Mouse (Mus musculus) olfactory bulb, adult 2 months (tissue): ENCODE results near the gene Eno1. TPM values are rescaled to one million over a fixed set of nuclear protein-coding genes. Genes with fewer than 3 reads are reported as not detected.

ENCODE experiments used
- H3K27ac ChIP-seq: fragments of 200-500 bp; 2 replicates; pipeline ENCODE4 v1.5.1; 2012; ENCODE audit warnings: low read depth, low read length; ENCODE audit not compliant: insufficient read depth
- H3K4me1 ChIP-seq: fragments of 200-500 bp; 2 replicates; pipeline ENCODE4 v1.6.1; 2012; ENCODE audit warnings: low read length; ENCODE audit not compliant: control insufficient read depth, insufficient read depth
- H3K4me3 ChIP-seq: fragments of 200-500 bp; 2 replicates; pipeline ENCODE4 v1.5.1; 2012; ENCODE audit warnings: mild to moderate bottlenecking, low read depth, low read length, moderate library complexity; ENCODE audit not compliant: insufficient read depth
- CTCF ChIP-seq: fragments of 200-500 bp; IDR thresholded peaks from 2 replicates; pipeline ENCODE4 v1.5.1; 2012; ENCODE audit warnings: low read depth, mild to moderate bottlenecking, low read length, moderate library complexity; ENCODE audit not compliant: insufficient read depth
- POLR2A ChIP-seq: fragments of 200-500 bp; IDR thresholded peaks from 2 replicates; pipeline ENCODE4 v1.6.1; 2012; ENCODE audit warnings: mild to moderate bottlenecking, low read depth, low read length, moderate library complexity; ENCODE audit not compliant: insufficient read depth
- WGBS: fragments of 180-500 bp; shearing (Covaris S2); methylation state at CpG from one replicate; pipeline ENCODE4 v1.1.7; 2018; 5-methylcytosine and 5-hydroxymethylcytosine counted together
- polyA plus RNA-seq: library from polyadenylated mRNA; stranded (reverse); fragments of >200 nt; gene quantifications from 2 replicates; pipeline ENCODE4 v1.2.4, GENCODE M21; 2012; ENCODE audit warnings: low replicate concordance; ENCODE audit not compliant: missing spikeins, insufficient read depth, insufficient read length

Gene Eno1
- polyA plus RNA-seq, 1 experiment = not detected

DNA sequence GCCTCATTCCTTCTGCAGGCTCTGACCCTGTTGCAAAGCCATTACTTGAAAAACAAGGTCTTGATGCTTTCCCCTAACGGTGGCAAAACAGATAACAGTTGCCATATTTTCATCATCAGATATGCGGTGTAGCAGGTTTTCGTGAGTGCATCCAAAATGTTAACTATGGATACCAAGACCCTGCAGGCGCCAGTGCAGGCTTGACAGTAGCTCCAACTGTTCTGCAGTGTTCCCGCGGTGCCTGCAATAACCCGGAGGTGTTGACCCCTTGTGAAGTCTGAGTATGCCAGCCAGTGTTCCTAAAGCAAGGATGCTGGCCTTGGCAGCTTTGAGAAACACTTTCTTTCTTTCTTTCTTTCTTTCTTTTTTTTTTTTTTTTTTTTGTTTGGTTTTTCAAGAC, 18.7 kb downstream of the Eno1 start:
- no peak overlapping the region for H3K4me3 ChIP-seq
- peaks cover 35% of the 10 kb centered on the region for H3K4me1 ChIP-seq
- 80% methylated on average over 7 of the region's 7 CpGs for WGBS
- no peak for TF ChIP-seq POLR2A
- TF ChIP-seq CTCF = no peak
- H3K27ac ChIP-seq = no peak overlapping the region

DNA sequence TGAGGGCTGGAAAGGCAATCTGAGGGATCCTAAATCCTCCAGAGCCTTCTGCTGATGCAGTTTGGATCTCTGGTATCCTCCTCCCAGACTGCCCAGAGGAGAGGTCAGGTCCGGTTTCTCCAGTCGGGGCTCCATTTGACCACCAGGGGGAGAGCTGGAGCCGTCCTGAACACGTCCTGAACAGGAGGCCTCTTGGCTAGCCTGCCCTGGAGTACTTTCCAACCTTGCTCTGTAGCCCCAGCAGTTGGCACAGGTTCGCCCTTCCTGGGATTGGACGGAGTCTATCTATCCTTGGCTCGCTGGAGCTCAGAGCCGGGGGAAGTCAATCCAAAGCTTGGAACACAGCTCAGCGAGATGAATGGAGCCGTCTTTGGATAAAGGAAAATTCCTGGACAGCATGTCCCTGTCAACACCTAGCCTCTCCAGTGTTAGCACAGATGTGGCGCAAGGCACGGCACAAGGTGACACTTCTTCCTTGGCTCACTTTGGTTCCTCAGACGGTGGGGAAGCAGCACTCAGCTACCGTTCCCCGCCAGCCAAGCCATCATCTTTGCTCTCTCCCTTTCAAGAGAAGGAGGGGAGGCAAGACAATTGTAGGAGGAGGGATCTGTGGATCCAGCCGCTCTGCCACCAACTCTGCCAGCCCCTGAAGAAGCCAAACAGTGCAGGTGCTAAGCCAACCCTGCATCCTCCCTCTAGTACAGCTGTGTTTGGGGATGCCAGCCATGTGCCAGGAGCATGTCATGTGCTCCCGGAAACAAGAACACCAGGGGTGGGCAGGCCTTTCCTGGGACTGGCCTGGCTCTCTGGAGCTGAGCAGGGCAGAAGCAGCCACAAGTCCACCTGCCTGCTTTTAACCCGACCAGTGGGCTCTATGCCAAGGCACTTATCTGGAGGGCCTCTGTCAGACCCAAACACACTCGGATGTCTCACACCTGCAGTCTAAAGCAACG, 21.0 kb downstream of the Eno1 start:
- WGBS = 25% methylated on average over 20 of the region's 20 CpGs
- TF ChIP-seq POLR2A (no peak), CTCF (peak; percentile 82; the same call in 1 of the 2 replicates)
- no peak overlapping the region for H3K4me3 ChIP-seq
- H3K4me1 ChIP-seq = peaks cover 26% of the 10 kb centered on the region
- peak overlapping the region; percentile 48 for H3K27ac ChIP-seq

DNA sequence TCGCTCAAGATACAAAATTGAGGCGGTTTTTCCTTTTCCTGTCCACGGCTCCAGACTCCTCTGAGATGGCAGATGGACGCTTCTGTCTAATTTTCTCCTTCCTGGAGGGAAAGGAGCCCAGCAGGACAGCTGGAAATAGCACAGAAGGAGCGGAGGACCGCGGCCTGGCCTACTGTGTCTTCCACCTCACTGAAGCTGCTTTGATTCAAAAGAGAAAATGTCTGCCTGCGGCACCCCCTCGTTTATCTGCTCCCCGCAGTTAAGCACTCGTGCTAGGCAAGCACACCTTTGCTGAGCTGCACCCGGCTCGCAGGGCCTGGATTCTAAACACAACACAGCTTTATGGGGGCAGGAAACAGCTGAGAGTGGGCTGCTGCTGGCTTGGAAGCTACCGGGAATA, 21.9 kb downstream of the Eno1 start:
- WGBS = 22% methylated on average over 14 of the region's 14 CpGs
- TF ChIP-seq POLR2A (no peak), CTCF (no peak)

DNA sequence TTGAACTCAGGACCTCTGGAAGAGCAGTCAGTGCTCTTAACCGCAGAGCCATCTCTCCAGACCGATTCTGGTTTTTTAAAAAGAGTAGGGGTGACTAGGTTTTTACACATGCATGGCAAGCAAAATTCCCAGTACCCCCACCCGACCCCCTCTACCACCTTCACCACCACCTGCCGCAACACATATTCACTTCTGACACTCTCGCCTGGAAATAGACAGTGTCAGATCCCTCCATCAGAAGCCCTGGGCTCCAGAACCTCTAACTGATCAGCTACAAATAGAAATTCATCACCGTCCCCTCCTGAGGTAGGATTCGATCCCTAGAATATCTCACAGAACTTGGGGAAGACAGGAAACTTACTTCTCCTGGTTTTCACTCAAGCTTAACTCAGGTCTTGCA, 23.1 kb downstream of the Eno1 start:
- WGBS = 97% methylated on average over 7 of the region's 7 CpGs
- H3K4me3 ChIP-seq = no peak overlapping the region
- H3K27ac ChIP-seq = no peak overlapping the region
- peaks cover 33% of the 10 kb centered on the region for H3K4me1 ChIP-seq
- TF ChIP-seq CTCF (no peak), POLR2A (no peak)

More for the DNA sequence above, 21.9 kb downstream of the Eno1 start:
- Histone ChIP-seq H3K27ac (peak overlapping the region; percentile 48), H3K4me3 (no peak overlapping the region), H3K4me1 (peaks cover 29% of the 10 kb centered on the region)

DNA sequence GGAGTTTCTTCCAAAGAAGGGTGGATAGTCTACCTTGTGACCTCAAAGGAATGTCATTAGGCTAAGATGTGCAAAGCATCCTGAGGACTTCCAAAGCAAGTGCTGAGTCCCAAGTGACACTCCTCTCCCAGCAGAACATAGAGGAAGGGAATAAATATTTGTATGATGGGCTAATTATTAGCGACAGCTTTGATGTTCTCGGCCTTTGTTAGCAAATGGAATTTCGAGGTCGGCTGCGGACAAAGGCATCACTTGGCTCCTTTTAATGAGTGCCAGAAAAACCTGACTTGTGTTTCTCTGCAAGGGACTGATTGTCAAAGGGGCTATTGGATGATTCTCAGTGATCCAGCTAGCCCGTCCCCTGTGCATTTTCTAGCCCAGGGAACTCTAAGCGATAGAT, 23.6 kb downstream of the Eno1 start:
- TF ChIP-seq POLR2A (no peak), CTCF (no peak)
- no peak overlapping the region for H3K27ac ChIP-seq
- 68% methylated on average over 7 of the region's 7 CpGs for WGBS
- no peak overlapping the region for H3K4me3 ChIP-seq
- H3K4me1 ChIP-seq = peaks cover 35% of the 10 kb centered on the region

DNA sequence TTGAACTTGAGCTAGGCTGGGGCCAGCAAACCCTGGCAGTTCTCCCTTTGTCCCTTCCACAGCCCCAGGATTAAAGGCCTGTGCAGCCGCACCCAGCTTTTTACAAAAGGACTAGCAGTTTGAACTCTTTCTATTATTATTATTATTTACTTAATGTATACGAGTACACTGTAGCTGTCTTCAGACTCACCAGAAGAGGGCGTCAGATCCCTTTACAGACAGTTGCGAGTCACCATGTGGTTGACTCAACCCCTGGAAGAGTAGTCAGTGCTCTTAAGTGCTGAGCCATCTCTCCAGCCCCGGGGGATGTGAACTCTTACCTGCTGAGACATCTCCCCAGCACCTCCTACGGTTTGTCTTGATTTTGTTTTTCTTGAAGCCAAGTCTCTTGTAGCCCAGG, 24.2 kb downstream of the Eno1 start:
- H3K4me1 ChIP-seq = peaks cover 39% of the 10 kb centered on the region
- WGBS = 44% methylated on average over 6 of the region's 6 CpGs
- no peak for TF ChIP-seq CTCF
- TF ChIP-seq POLR2A = no peak
- no peak overlapping the region for H3K4me3 ChIP-seq
- no peak overlapping the region for H3K27ac ChIP-seq

DNA sequence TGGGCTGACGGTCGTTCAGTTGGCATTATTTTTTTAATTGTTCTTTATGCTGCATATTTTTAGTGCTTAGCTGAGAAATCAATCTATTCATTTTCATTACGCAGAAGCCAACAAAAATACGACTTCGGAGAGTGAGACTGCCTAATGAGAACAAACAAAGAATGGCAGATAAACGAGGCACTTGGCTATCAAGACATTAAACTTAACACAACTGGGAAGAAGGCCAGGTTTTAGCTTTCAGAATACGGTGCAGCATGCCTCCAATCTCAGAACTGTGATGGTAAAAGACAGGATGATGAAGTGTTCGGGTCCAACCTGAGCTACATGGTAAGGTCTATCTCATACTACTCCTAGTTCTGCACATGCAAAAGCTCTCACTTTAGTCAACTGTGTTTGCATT, 25.8 kb downstream of the Eno1 start:
- peaks cover 45% of the 10 kb centered on the region for H3K4me1 ChIP-seq
- 65% methylated on average over 8 of the region's 8 CpGs for WGBS
- TF ChIP-seq POLR2A (no peak), CTCF (no peak)
- H3K27ac ChIP-seq = no peak overlapping the region
- no peak overlapping the region for H3K4me3 ChIP-seq

DNA sequence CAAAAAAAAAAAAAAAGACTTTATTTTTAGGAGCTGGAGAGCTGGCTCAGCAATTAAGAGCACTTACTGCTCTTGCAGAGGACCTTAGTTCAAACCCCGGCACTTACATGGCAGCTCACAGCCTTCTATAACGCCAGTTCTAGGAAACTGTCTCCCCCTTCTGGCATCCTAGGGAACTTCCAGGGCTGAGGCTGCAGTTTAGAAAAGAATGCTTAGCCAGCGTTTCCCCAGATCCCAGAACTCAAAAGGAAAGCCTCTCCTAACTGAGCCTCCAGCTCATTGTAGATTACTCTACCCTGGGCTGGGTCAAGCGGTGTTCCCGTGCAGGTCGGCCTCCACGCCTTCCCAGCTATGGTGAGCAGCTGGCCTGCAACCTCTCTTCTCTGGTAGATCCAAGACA, 28.4 kb downstream of the Eno1 start:
- TF ChIP-seq CTCF (no peak), POLR2A (no peak)
- Histone ChIP-seq H3K4me1 (peaks cover 34% of the 10 kb centered on the region), H3K27ac (peak overlapping the region; percentile 46), H3K4me3 (no peak overlapping the region)
- WGBS = 63% methylated on average over 7 of the region's 7 CpGs

DNA sequence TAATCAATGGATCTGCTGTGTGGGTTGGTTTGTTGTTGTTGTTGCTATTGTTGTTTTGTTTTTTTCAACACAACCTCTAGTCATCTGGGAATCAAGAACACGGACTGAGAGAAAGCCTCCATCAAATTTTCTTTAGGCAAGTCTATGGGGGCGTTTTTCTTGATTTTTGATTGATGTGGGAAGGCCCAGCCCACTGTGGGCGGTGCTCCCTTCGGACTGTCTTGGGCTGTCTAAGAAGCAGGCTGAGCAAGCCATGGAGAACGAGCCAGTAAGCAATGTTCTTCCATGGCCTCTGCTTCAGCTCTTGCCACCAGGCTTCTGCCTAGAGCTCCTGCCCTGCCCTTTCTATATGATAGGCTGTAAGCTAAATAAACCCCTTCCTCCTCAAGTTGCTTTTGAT, 28.9 kb downstream of the Eno1 start:
- Histone ChIP-seq H3K27ac (peak overlapping the region; percentile 72), H3K4me1 (peaks cover 34% of the 10 kb centered on the region), H3K4me3 (no peak overlapping the region)
- 66% methylated on average over 5 of the region's 5 CpGs for WGBS
- no peak for TF ChIP-seq CTCF
- no peak for TF ChIP-seq POLR2A
